Mouse (Mus musculus) left cerebral cortex, adult 9 months (tissue): ENCODE results near the gene C130074G19Rik.

Experiments used
- DNase-seq, 2 experiments: peaks; one replicate each; pipeline ENCODE4 v3.0.0; 2022; ENCODE audit warnings: low spot score in 2 of 2

The C130074G19Rik gene

GRCm38 (mm10) chr1:184882281-184883268 is at the start of gene C130074G19Rik:
C130074G19Rik (minus strand) TSS chr1:184883218.
- DNase-seq, result peak in 1 of 2 experiments; percentile 21

DNA sequence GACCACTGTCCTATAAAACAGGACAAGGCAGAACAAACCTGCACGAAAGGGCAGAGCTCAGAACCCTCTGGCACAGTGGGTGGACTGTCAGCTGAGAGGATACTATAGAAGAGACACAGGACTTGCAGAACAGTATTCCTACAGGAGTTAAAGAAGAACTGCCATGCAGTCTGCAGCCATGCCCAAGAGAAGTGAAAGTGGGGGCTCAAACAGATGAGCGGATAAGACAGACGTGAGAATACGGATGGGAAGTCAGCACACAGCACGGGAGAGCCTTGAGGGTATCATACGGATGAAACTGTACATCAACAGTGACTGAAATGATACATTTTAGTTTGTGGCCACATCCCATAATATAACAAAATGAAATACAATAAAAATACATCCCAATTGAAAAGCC is 48.1 kb upstream of the C130074G19Rik start:
- DNase-seq, result no peak

DNA sequence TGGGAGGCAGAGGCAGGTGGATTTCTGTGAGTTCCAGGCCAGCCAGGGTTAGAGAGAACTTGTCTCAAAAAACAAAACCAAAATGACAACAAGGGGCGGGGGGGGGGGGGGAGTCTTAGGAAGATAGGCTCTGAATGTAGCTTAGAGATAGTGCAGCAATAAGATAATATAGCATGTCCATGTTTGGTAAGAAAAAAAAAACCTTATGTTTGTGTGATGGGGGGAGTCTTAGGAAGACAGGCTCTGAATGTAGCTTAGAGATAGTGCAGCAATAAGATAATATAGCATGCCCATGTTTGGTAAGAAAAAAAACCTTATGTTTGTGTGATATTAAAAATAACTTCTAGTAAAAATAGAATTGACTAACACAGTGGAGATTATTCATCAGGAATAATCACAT is 45.4 kb upstream of the C130074G19Rik start:
- no peak for DNase-seq

GRCm38 (mm10) chr1:184927911-184928310 is 44.9 kb upstream of the C130074G19Rik start:
- DNase-seq, result no peak

DNA sequence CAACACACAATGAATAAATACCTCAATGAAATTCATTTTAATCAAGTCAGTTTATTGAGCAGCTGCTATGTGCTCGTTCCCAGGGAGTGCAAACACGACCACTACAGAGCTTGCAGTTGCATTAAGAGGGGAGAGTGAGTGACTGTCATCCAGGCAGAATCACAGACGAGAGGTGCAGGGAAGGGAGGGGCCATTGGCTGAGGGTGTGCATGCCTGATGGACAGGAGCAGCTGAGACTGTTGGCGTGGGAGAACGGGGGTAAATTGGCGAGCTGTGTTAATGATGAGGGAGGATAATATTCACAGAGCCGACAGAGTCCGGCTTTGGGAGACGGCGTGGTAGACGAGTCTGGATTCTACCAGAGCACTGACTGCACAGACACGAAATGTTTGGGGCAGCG is 39.8 kb upstream of the C130074G19Rik start:
- no peak for DNase-seq

GRCm38 (mm10) chr1:184920057-184920456 is 37.0 kb upstream of the C130074G19Rik start:
- DNase-seq, result peak in 1 of 2 experiments; percentile 28

- DNase-seq, result no peak
Observed at GRCm38 (mm10) chr1:184918227-184918888, 35.3 kb upstream of the C130074G19Rik start.

DNA sequence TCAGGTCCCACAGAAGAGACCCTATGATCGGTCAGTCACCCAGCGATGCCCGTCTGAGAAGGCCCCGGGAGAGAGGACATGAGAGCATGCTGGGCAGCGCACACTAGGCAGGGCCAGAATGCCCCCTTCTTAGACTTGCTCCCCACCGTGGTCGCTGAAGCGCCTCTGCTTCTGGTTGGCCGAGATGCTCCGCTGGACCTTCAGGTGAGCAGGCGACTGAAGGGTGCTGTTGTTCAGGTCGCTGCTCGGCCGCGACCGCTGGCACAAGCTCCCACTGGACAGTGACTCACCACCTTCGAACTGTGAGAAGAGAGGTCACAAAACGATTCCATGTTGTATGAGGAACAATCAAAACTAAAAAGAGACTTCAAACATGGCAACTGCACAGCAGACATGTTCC is 29.3 kb upstream of the C130074G19Rik start:
- DNase-seq, result no peak

DNA sequence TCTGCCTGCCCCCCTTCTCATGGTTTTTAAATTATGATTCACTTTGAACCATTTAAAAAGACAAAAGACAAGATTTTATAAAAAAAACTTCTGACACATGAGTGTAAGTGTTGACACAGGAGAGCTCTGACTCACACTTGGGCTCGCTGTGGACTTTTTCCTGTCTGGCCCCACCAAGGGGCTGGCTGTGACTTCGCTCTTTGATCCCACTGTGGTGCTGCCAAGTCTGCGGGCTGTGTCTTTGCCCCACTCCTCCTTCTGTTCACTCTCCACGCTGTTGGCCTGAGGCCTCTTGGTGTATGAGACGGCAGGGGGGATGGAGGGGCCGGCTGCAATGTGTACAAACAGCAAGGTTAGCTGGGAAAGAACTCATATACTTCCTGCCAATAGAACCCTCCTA is 28.8 kb upstream of the C130074G19Rik start:
- DNase-seq, result no peak

DNA sequence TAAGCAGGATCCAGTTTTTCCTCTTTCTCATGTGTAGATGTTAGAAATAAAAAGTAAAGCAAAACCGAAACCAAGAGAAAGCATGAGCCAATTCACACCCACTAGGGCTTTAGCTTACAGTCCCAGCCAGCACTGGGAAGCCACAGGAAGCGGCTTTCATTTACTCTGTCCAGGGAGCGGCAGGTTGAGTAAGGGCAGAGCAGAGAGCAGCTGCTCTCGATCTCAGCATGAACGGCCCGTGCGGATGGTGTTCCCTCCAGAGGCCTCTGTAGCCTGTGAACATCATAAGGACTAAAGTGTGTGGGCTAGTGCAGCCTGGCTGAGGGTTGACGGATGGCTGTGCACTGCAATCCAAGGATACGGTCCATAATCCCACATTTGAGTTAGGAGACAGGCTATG is 25.5 kb upstream of the C130074G19Rik start:
- no peak for DNase-seq

DNA sequence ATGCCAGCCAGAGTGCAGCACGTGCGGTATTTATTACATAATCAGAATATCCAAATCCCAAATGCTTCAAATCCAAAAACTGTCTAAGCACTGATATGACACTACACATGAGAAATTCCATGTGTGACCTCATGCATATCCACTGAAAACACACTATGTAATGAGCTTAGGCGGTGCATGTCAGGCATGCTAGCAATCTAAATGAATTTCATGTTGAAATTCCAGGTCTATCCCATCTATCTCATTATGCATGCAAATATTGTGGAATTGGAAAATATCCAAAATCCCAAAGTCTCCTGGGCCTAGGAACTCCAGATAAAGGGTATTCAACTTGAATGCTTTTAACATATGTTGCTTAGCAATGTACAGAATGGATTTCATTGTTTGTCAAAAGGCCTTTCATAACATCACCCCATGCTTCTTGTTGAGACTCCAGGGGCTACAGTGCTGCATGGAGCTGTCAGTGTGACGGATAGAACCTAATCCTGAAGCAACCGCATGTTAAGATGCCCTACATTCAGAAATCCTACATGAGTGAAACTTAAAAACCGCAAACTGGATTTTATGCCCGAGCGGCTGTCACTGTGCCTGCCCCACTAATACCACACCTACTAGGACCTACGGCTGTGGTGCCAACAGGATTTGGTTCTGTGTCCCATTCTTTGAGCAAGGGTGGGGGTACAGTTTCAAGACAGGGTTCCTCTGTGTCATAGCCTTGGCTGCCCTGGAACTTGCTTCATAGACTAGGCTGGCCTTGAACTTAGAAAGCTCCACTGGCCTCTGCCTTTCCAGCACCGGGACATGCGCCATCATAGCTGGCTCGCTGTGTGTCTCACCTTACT is 23.1 kb upstream of the C130074G19Rik start:
- no peak for DNase-seq

DNA sequence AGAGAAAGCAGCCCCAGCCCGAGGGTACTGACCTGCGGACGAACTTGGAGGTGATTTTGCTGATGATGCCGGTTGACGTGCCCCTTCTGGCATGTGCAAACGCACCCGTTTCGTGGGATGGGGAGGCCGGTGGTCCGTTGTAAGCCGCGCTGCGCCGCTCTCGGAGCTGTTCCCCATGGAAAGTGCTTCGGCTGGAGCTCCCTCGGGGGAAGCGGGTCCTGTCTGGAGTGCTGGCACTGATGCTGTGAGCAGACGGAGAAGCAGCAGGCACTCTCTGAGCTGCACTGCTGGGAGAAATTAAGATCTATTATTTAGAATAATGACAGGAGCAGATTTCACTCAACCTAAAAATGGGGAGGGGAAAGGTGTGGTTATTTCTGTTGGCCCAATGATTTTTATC is 22.4 kb upstream of the C130074G19Rik start:
- DNase-seq, result no peak

- no peak for DNase-seq
Observed at GRCm38 (mm10) chr1:184903697-184904096, 20.7 kb upstream of the C130074G19Rik start.

DNA sequence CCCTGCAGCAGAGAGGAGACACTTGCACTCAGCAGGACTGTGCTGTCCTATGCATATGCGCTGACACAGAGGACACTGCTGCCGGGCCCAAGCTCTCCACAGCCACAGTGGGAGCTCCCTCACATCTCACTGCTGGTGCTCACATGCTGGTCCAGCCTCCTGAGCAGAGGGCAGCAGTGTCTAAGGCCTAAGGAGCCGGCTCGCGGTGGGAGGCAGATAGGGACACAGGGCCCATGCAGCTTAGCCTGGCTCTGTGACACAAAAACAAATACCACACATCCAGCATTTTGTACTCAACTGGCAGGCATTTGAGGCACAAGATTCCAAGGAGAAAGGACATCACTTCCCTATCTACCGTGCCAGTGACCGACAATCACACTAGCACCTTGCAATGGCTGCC is 19.9 kb upstream of the C130074G19Rik start:
- no peak for DNase-seq

- DNase-seq, result no peak
Observed at GRCm38 (mm10) chr1:184897350-184897749, 14.3 kb upstream of the C130074G19Rik start.

- peak in 1 of 2 experiments; percentile 42 for DNase-seq
Observed at GRCm38 (mm10) chr1:184891998-184892397, 9.0 kb upstream of the C130074G19Rik start.

GRCm38 (mm10) chr1:184889454-184889853 is 6.4 kb upstream of the C130074G19Rik start:
- DNase-seq, result no peak

DNA sequence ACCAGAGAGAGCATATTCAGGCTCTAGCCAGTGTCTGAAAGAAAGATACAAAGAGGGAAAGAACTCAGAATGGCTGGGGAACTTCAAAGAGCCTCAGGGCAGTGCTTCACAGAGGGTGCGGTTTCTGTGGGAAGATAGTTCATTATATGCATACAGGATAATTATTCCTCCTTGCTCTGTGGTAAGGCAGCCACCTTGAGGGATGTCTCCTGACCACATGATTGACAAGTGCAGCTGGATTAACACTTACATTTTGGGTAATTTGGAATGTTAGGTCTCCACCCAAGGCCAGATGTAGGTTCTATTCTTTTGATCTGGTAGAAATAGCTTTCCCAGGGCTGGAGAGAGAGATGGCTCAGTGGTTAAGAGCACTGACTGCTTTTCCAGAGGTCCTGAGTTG is 3.1 kb upstream of the C130074G19Rik start:
- DNase-seq, result no peak

- DNase-seq, result no peak
Observed at GRCm38 (mm10) chr1:184881861-184882260, 1.2 kb downstream of the C130074G19Rik start.

- no peak for DNase-seq
Observed at GRCm38 (mm10) chr1:184881211-184881610, 1.8 kb downstream of the C130074G19Rik start.

GRCm38 (mm10) chr1:184878860-184879259 is 4.2 kb downstream of the C130074G19Rik start:
- no peak for DNase-seq

- peak; percentile 53 to 63 for DNase-seq
Observed at GRCm38 (mm10) chr1:184877306-184877705, 5.7 kb downstream of the C130074G19Rik start.
